Mouse (Mus musculus) midbrain, postnatal 0 days (tissue): Measurements from ENCODE around the gene Igsf8. TPM values are rescaled to one million over a fixed set of nuclear protein-coding genes. Genes with fewer than 3 reads are reported as not detected.

Experiments used
- ATAC-seq: fragments of 200-750 bp; cut with Nextera tagmentation; 2 replicates; pipeline ENCODE4 v1.8.0; 2017; ENCODE audit warnings: moderate number of reproducible peaks, mild to moderate bottlenecking, moderate TSS enrichment, moderate library complexity; ENCODE audit not compliant: low FRiP score
- DNase-seq: peaks from one replicate; pipeline ENCODE4 v3.0.0-alpha.2; 2015; ENCODE audit warnings: low spot score
- H3K27ac ChIP-seq: fragments of 300-500 bp; sonication (generic); 2 replicates; pipeline ENCODE4 v1.5.1; 2014; ENCODE audit warnings: low read depth, mild to moderate bottlenecking, low read length, mixed read lengths
- H3K27me3 ChIP-seq: fragments of 300-500 bp; sonication (generic); 2 replicates; pipeline ENCODE4 v1.6.1; 2014; ENCODE audit warnings: low read length, control low read depth, mixed read lengths; ENCODE audit not compliant: insufficient read depth
- H3K36me3 ChIP-seq: fragments of 300-500 bp; sonication (generic); 2 replicates; pipeline ENCODE4 v1.6.1; 2014; ENCODE audit warnings: low read length, control low read depth, mixed read lengths; ENCODE audit not compliant: insufficient read depth
- H3K4me1 ChIP-seq: fragments of 300-500 bp; sonication (generic); 2 replicates; pipeline ENCODE4 v1.6.1; 2014; ENCODE audit warnings: mild to moderate bottlenecking, control low read depth, antibody characterized with exemption, low read length, mixed read lengths; ENCODE audit not compliant: insufficient read depth
- H3K4me2 ChIP-seq: fragments of 300-500 bp; sonication (generic); 2 replicates; pipeline ENCODE4 v1.6.1; 2014; ENCODE audit warnings: low read depth, mild to moderate bottlenecking, low read length, mixed read lengths; ENCODE audit not compliant: poor library complexity, severe bottlenecking
- H3K4me3 ChIP-seq: fragments of 300-500 bp; sonication (generic); 2 replicates; pipeline ENCODE4 v1.5.1; 2014; ENCODE audit warnings: low read depth, mild to moderate bottlenecking, low read length, moderate library complexity
- H3K9ac ChIP-seq: fragments of 300-500 bp; sonication (generic); replicated peaks from 2 replicates; pipeline ENCODE4 v1.6.1; 2014; ENCODE audit warnings: mild to moderate bottlenecking, low read length, moderate library complexity, mixed read lengths; ENCODE audit not compliant: poor library complexity, severe bottlenecking
- H3K9me3 ChIP-seq: fragments of 300-500 bp; sonication (generic); 2 replicates; pipeline ENCODE4 v1.6.1; 2016; ENCODE audit warnings: low read length, control low read depth
- CTCF ChIP-seq: IDR thresholded peaks from 2 replicates; pipeline ENCODE4 v1.5.1; 2016; ENCODE audit warnings: antibody characterized with exemption, mild to moderate bottlenecking
- WGBS: fragments of 180-500 bp; shearing (Covaris S2); extraction: QIAGEN DNeasy Blood & Tissue Kit; methylation state at CpG from one replicate; pipeline ENCODE4 v1.1.7; 2014; 5-methylcytosine and 5-hydroxymethylcytosine counted together
- polyA plus RNA-seq: library from polyadenylated mRNA; unstranded; fragments of >200 nt; fragmentation: Nextera tagmentation; extraction: Ambion mirVana; gene quantifications from 2 replicates; pipeline ENCODE4 v1.2.1, GENCODE M21; 2015
- total RNA-seq: library from RNA; depleted of rRNA; stranded (reverse); fragments of >200 nt; gene quantifications from 2 replicates; pipeline ENCODE4 v1.2.3, GENCODE M21; 2014

Igsf8 gene
- total and polyA plus RNA-seq, 2 experiments from 2014 or later = 79.6 to 114 TPM

- no peaks in the 10 kb centered on the region for H3K27me3 ChIP-seq
- H3K4me3 ChIP-seq = no peak overlapping the region
- DNase-seq = no peak
- H3K9me3 ChIP-seq = no peaks in the 10 kb centered on the region
- H3K9ac ChIP-seq = no peak overlapping the region
- H3K27ac ChIP-seq = no peak overlapping the region
- H3K4me2 ChIP-seq = no peak overlapping the region
- no peaks in the 10 kb centered on the region for H3K36me3 ChIP-seq
- WGBS = 79% methylated on average over 5 of the region's 5 CpGs
- no peaks in the 10 kb centered on the region for H3K4me1 ChIP-seq
- TF ChIP-seq CTCF = no peak
- ATAC-seq = no peak
Observed at GRCm38 (mm10) chr1:172286740-172287139, 25.3 kb downstream of the Igsf8 start.

GRCm38 (mm10) chr1:172288900-172289616, 27.6 kb downstream of the Igsf8 start:
- WGBS = 90% methylated on average over 11 of the region's 11 CpGs
- Histone ChIP-seq H3K9me3 (no peaks in the 10 kb centered on the region), H3K4me2 (no peak overlapping the region), H3K4me3 (no peak overlapping the region), H3K27me3 (no peaks in the 10 kb centered on the region), H3K9ac (no peak overlapping the region), H3K4me1 (no peaks in the 10 kb centered on the region), H3K36me3 (no peaks in the 10 kb centered on the region), H3K27ac (no peak overlapping the region)
- ATAC-seq (no peak), DNase-seq (no peak)
- TF ChIP-seq CTCF = no peak

GRCm38 (mm10) chr1:172289617-172289946, 28.1 kb downstream of the Igsf8 start:
- Histone ChIP-seq H3K36me3 (no peaks in the 10 kb centered on the region), H3K9ac (no peak overlapping the region), H3K27ac (no peak overlapping the region), H3K27me3 (no peaks in the 10 kb centered on the region), H3K4me1 (no peaks in the 10 kb centered on the region), H3K4me2 (no peak overlapping the region), H3K4me3 (no peak overlapping the region), H3K9me3 (no peaks in the 10 kb centered on the region)
- no peak for ATAC-seq
- no peak for TF ChIP-seq CTCF
- 89% methylated on average over 3 of the region's 3 CpGs for WGBS
- no peak for DNase-seq

GRCm38 (mm10) chr1:172292880-172293279, 31.4 kb downstream of the Igsf8 start:
- H3K4me1 ChIP-seq = no peaks in the 10 kb centered on the region
- no peak for DNase-seq
- no peak overlapping the region for H3K4me2 ChIP-seq
- WGBS = 70% methylated on average over 2 of the region's 2 CpGs
- no peaks in the 10 kb centered on the region for H3K36me3 ChIP-seq
- H3K27me3 ChIP-seq = no peaks in the 10 kb centered on the region
- no peak for TF ChIP-seq CTCF
- ATAC-seq = no peak
- no peaks in the 10 kb centered on the region for H3K9me3 ChIP-seq
- no peak overlapping the region; the same call in 1 of the 2 replicates for H3K27ac ChIP-seq
- H3K4me3 ChIP-seq = no peak overlapping the region
- H3K9ac ChIP-seq = no peak overlapping the region

GRCm38 (mm10) chr1:172293449-172293848, 32.0 kb downstream of the Igsf8 start:
- no peaks in the 10 kb centered on the region for H3K27me3 ChIP-seq
- H3K9me3 ChIP-seq = no peaks in the 10 kb centered on the region
- ATAC-seq = no peak
- no peaks in the 10 kb centered on the region for H3K4me1 ChIP-seq
- H3K4me3 ChIP-seq = no peak overlapping the region
- no peak overlapping the region for H3K4me2 ChIP-seq
- no peak for DNase-seq
- TF ChIP-seq CTCF = no peak
- WGBS = 79% methylated on average over 11 of the region's 11 CpGs
- no peak overlapping the region for H3K27ac ChIP-seq
- no peaks in the 10 kb centered on the region for H3K36me3 ChIP-seq
- H3K9ac ChIP-seq = no peak overlapping the region

GRCm38 (mm10) chr1:172295751-172296197, 34.3 kb downstream of the Igsf8 start:
- H3K4me1 ChIP-seq = 0 out of 2 replicates have a peak, but pooled peaks cover under 1% of the 10 kb centered on the region
- TF ChIP-seq CTCF = no peak
- peak overlapping the region; percentile 26; the same call in 1 of the 2 replicates for H3K9ac ChIP-seq
- DNase-seq (peak; percentile 84), ATAC-seq (peak; percentile 77)
- no peaks in the 10 kb centered on the region for H3K36me3 ChIP-seq
- peak overlapping the region; percentile 80 for H3K27ac ChIP-seq
- H3K9me3 ChIP-seq = no peaks in the 10 kb centered on the region
- H3K27me3 ChIP-seq = no peaks in the 10 kb centered on the region
- peak overlapping the region; percentile 28; the same call in 1 of the 2 replicates for H3K4me3 ChIP-seq
- H3K4me2 ChIP-seq = peak overlapping the region; percentile 38
- WGBS = 52% methylated on average over 4 of the region's 4 CpGs
